Mouse (Mus musculus) megakaryocyte, embryonic 14.5 days (primary cell): ENCODE measurements around the gene Atg10.

ENCODE experiments used
- FLI1 ChIP-seq: IDR thresholded peaks from 2 replicates; pipeline ENCODE4 v1.6.1; 2012; ENCODE audit warnings: low read length, inconsistent platforms, mixed read lengths
- GATA1 ChIP-seq: IDR thresholded peaks from 3 replicates; pipeline ENCODE4 v1.6.1; 2012; ENCODE audit warnings: mixed read lengths, low read length, inconsistent platforms, borderline replicate concordance

- TF ChIP-seq GATA1 (no peak), FLI1 (no peak)
These were observed 705 bp downstream of the Atg10 start for GRCm38 (mm10) chr13:91223063-91223462.
